Mouse (Mus musculus) kidney, embryonic 14.5 days (tissue): ENCODE data around the gene Moxd1. TPM values are rescaled to one million over a fixed set of nuclear protein-coding genes. Genes with fewer than 3 reads are reported as not detected.

Experiments
- ATAC-seq: fragments of 200-750 bp; cut with Nextera tagmentation; 2 replicates; pipeline ENCODE4 v1.8.0; 2017; ENCODE audit warnings: moderate number of reproducible peaks, mild to moderate bottlenecking, moderate TSS enrichment, moderate library complexity; ENCODE audit not compliant: low FRiP score, low TSS enrichment
- H3K27ac ChIP-seq: fragments of 300-500 bp; sonication (generic); 2 replicates; pipeline ENCODE4 v1.5.1; 2014; ENCODE audit warnings: low read depth, mild to moderate bottlenecking, low read length, moderate library complexity, mixed read lengths
- H3K27me3 ChIP-seq: fragments of 300-500 bp; sonication (generic); 2 replicates; pipeline ENCODE4 v1.6.1; 2014; ENCODE audit warnings: mild to moderate bottlenecking, low read length; ENCODE audit not compliant: control insufficient read depth, insufficient read depth
- H3K36me3 ChIP-seq: fragments of 300-500 bp; sonication (generic); 2 replicates; pipeline ENCODE4 v1.6.1; 2014; ENCODE audit warnings: low read length, mixed read lengths; ENCODE audit not compliant: control insufficient read depth, insufficient read depth
- H3K4me1 ChIP-seq: fragments of 300-500 bp; sonication (generic); 2 replicates; pipeline ENCODE4 v1.6.1; 2014; ENCODE audit warnings: low read length, mixed read lengths; ENCODE audit not compliant: control insufficient read depth, insufficient read depth
- H3K4me2 ChIP-seq: fragments of 300-500 bp; sonication (generic); replicated peaks from 2 replicates; pipeline ENCODE4 v1.6.1; 2014; ENCODE audit warnings: low read depth, mild to moderate bottlenecking, low read length
- H3K4me3 ChIP-seq: fragments of 300-500 bp; sonication (generic); 2 replicates; pipeline ENCODE4 v1.5.1; 2014; ENCODE audit warnings: mild to moderate bottlenecking, low read length
- H3K9ac ChIP-seq: fragments of 300-500 bp; sonication (generic); 2 replicates; pipeline ENCODE4 v1.6.1; 2014; ENCODE audit warnings: low read depth, mild to moderate bottlenecking, low read length, moderate library complexity
- H3K9me3 ChIP-seq: fragments of 300-500 bp; sonication (generic); 2 replicates; pipeline ENCODE4 v1.6.1; 2016; ENCODE audit warnings: low read length; ENCODE audit not compliant: control insufficient read depth
- WGBS: fragments of 180-500 bp; shearing (Covaris S2); extraction: QIAGEN DNeasy Blood & Tissue Kit; methylation state at CpG from one replicate; pipeline ENCODE4 v1.1.7; 2014; 5-methylcytosine and 5-hydroxymethylcytosine counted together
- polyA plus RNA-seq: library from polyadenylated mRNA; unstranded; fragments of >200 nt; fragmentation: Nextera tagmentation; extraction: Ambion mirVana; gene quantifications from 2 replicates; pipeline ENCODE4 v1.2.1, GENCODE M21; 2014

The Moxd1 gene
- polyA plus RNA-seq, 1 experiment from 2014 or later = 29.7 TPM

- H3K27ac ChIP-seq = no peak overlapping the region
Observed at GRCm38 (mm10) chr10:24339593-24340143, 116.4 kb downstream of the Moxd1 start.

DNA sequence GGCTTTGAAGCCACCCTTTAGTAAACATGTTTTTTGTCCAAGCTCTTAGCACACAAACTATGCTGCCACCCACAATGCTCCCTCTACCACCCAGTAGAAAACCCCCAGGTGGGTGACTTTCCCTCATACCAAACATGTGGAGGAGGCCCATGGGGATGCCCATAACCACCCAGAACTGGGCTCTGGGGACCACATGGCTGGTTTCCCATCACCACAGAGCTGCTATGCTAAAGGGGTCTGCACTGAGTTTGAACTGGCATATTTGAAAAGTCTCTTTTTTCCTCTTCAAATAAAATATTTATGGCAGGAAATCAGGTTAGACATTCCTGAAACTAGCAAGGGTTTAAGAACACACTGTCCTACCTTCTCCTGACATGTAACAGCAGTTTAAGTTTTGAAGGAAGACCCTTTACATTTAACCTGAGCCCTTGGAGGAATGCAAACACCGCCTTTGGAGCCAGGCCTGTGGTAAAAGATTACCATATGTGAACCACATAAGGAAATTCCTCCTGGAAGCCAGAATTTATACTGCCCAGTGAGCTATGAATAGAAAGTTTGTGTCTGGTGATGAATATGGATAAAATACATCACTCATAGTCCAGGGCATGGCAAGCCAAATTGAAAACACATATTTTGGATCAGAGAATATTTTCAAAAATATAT is 117.4 kb downstream of the Moxd1 start:
- no peak overlapping the region for H3K27ac ChIP-seq
- no peaks in the 10 kb centered on the region for H3K9me3 ChIP-seq
- ATAC-seq = no peak
- H3K4me2 ChIP-seq = no peak overlapping the region
- no peaks in the 10 kb centered on the region for H3K36me3 ChIP-seq
- H3K9ac ChIP-seq = no peak overlapping the region
- 67% methylated on average over 1 of the region's 1 CpGs for WGBS
- H3K4me3 ChIP-seq = no peak overlapping the region
- H3K4me1 ChIP-seq = no peaks in the 10 kb centered on the region
- H3K27me3 ChIP-seq = no peaks in the 10 kb centered on the region

More at GRCm38 (mm10) chr10:24339593-24340143, 116.4 kb downstream of the Moxd1 start:
- WGBS = 52% methylated on average over 10 of the region's 10 CpGs
- Histone ChIP-seq H3K4me2 (no peak overlapping the region), H3K4me1 (no peaks in the 10 kb centered on the region), H3K9me3 (no peaks in the 10 kb centered on the region), H3K9ac (no peak overlapping the region), H3K4me3 (no peak overlapping the region), H3K27me3 (no peaks in the 10 kb centered on the region), H3K36me3 (no peaks in the 10 kb centered on the region)
- no peak for ATAC-seq

- ATAC-seq = no peak
Observed at GRCm38 (mm10) chr10:24341214-24341589, 117.9 kb downstream of the Moxd1 start.

DNA sequence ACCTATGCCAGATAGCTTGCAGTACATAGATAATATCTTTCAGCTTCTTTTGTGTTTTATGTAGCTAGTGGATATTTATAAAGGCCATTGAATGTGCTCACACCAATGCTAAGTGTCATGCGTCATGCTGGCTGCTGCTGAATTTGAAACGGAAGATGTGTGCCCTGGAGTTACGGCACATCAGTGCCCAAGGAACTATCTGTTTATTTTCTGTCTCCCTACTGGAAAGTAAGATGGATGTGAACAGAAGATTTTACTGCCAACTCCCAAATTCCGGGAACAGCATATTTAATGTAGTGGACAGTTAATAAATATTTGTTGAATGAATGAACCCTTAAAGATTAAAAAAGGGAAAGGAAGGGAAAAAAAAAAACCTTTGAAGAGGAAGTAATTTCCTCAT is 119.8 kb downstream of the Moxd1 start:
- no peaks in the 10 kb centered on the region for H3K36me3 ChIP-seq
- no peak overlapping the region for H3K4me3 ChIP-seq
- no peak overlapping the region for H3K27ac ChIP-seq
- no peaks in the 10 kb centered on the region for H3K9me3 ChIP-seq
- ATAC-seq = no peak
- H3K27me3 ChIP-seq = no peaks in the 10 kb centered on the region
- H3K9ac ChIP-seq = no peak overlapping the region
- 27% methylated on average over 4 of the region's 4 CpGs for WGBS
- no peaks in the 10 kb centered on the region for H3K4me1 ChIP-seq
- no peak overlapping the region for H3K4me2 ChIP-seq

More at GRCm38 (mm10) chr10:24341214-24341589, 117.9 kb downstream of the Moxd1 start:
- Histone ChIP-seq H3K36me3 (no peaks in the 10 kb centered on the region), H3K9ac (no peak overlapping the region), H3K27ac (no peak overlapping the region), H3K4me2 (no peak overlapping the region), H3K4me3 (no peak overlapping the region), H3K4me1 (no peaks in the 10 kb centered on the region), H3K27me3 (no peaks in the 10 kb centered on the region), H3K9me3 (no peaks in the 10 kb centered on the region)
- 81% methylated on average over 6 of the region's 6 CpGs for WGBS

Other genes starting within 250 kb of the Moxd1 start
- not detected in 2 replicates for gene Taar6, start 237.9 kb upstream of the Moxd1 start, polyA plus RNA-seq
- gene Taar7a, start 230.0 kb upstream of the Moxd1 start, polyA plus RNA-seq = not detected in 2 replicates
- not detected in 2 replicates for gene Taar7b, start 223.6 kb upstream of the Moxd1 start, polyA plus RNA-seq
- gene Taar7d, start 196.3 kb upstream of the Moxd1 start, polyA plus RNA-seq = not detected in 2 replicates
- gene Taar7e, start 185.9 kb upstream of the Moxd1 start, polyA plus RNA-seq = not detected in 2 replicates
- not detected in 2 replicates for gene Taar7f, start 174.0 kb upstream of the Moxd1 start, polyA plus RNA-seq
- gene Taar8a, start 147.0 kb upstream of the Moxd1 start, polyA plus RNA-seq = not detected in 2 replicates
- not detected in 2 replicates for gene Taar8b, start 131.2 kb upstream of the Moxd1 start, polyA plus RNA-seq
- not detected in 2 replicates for gene Taar8c, start 121.6 kb upstream of the Moxd1 start, polyA plus RNA-seq
- not detected in 2 replicates for gene Taar9, start 114.0 kb upstream of the Moxd1 start, polyA plus RNA-seq
- 67.8 and 95.5 TPM in 2 replicates for gene Stx7, start 74.2 kb upstream of the Moxd1 start, polyA plus RNA-seq